Mouse (Mus musculus) MEL (cell line): ENCODE results near the gene Gm20388. TPM values are rescaled to one million over a fixed set of nuclear protein-coding genes. Genes with fewer than 3 reads are reported as not detected.

Experiments
- DNase-seq: peaks from one replicate; pipeline ENCODE4 v3.0.0; 2011; ENCODE audit warnings: low read depth, low spot score
- H3K27ac ChIP-seq: 2 replicates; pipeline ENCODE4 v1.5.1; 2012; ENCODE audit warnings: low read depth, mild to moderate bottlenecking, control low read depth, low read length, moderate library complexity; ENCODE audit not compliant: control insufficient read depth
- H3K27me3 ChIP-seq, 2 experiments: fragments of 150-350 bp in 1 of 2; sonication (generic) in 1 of 2; 2 replicates each; pipeline ENCODE4 v1.6.1; 2012; ENCODE audit warnings: low read length in 2 of 2, mild to moderate bottlenecking in 2 of 2, improper control_type of control experiment in 1 of 2, moderate library complexity in 1 of 2; ENCODE audit not compliant: insufficient read depth in 2 of 2, control insufficient read depth in 1 of 2
- H3K36me3 ChIP-seq, 2 experiments: 2 replicates each; pipeline ENCODE4 v1.6.1; 2012 to 2014; ENCODE audit warnings: low read length in 2 of 2, improper control_type of control experiment in 1 of 2, inconsistent platforms in 1 of 2, mild to moderate bottlenecking in 1 of 2; ENCODE audit not compliant: insufficient read depth in 2 of 2, control insufficient read depth in 1 of 2
- H3K4me1 ChIP-seq, 2 experiments: fragments of 150-350 bp in 1 of 2; sonication (generic) in 1 of 2; 2 replicates each; pipeline ENCODE4 v1.6.1; 2012; ENCODE audit warnings: low read length in 2 of 2, improper control_type of control experiment in 1 of 2, mild to moderate bottlenecking in 1 of 2; ENCODE audit not compliant: insufficient read depth in 2 of 2, control insufficient read depth in 1 of 2
- H3K4me3 ChIP-seq, 2 experiments: fragments of 150-350 bp in 1 of 2; sonication (generic) in 1 of 2; 2 replicates each; pipeline ENCODE4 v1.5.1; 2012; ENCODE audit warnings: low read depth in 2 of 2, low read length in 2 of 2, mild to moderate bottlenecking in 2 of 2, moderate library complexity in 2 of 2, control low read depth in 1 of 2, improper control_type of control experiment in 1 of 2; ENCODE audit not compliant: control insufficient read depth in 1 of 2, insufficient read depth in 1 of 2
- H3K79me2 ChIP-seq: 2 replicates; pipeline ENCODE4 v1.6.1; 2012; ENCODE audit warnings: mild to moderate bottlenecking, low read length, moderate library complexity; ENCODE audit not compliant: control insufficient read depth, poor library complexity, insufficient read depth
- H3K9ac ChIP-seq: 2 replicates; pipeline ENCODE4 v1.6.1; 2012; ENCODE audit warnings: low read depth, mild to moderate bottlenecking, control low read depth, low read length, moderate library complexity; ENCODE audit not compliant: control insufficient read depth, poor library complexity, severe bottlenecking
- H3K9me3 ChIP-seq: fragments of 150-350 bp; sonication (generic); replicated peaks from 2 replicates; pipeline ENCODE4 v1.6.1; 2012; ENCODE audit warnings: mild to moderate bottlenecking, low read length, improper control_type of control experiment, moderate library complexity; ENCODE audit not compliant: insufficient read depth
- BHLHE40 ChIP-seq: IDR thresholded peaks from 2 replicates; pipeline ENCODE4 v1.6.1; 2012; ENCODE audit warnings: low read depth, mild to moderate bottlenecking, inconsistent platforms, low read length, improper control_type of control experiment, borderline replicate concordance
- CHD1 ChIP-seq: IDR thresholded peaks from 2 replicates; pipeline ENCODE4 v1.6.1; 2012; ENCODE audit warnings: low read depth, mild to moderate bottlenecking, inconsistent platforms, low read length, improper control_type of control experiment
- CHD2 ChIP-seq: IDR thresholded peaks from 2 replicates; pipeline ENCODE4 v1.6.1; 2011; ENCODE audit warnings: low read length, improper control_type of control experiment
- CTCF ChIP-seq, 3 experiments: IDR thresholded peaks in 2 of 3; conservative IDR thresholded peaks in 1 of 3; 2 replicates each; pipeline ENCODE4 v1.5.1; 2011 to 2012; ENCODE audit warnings: low read length in 3 of 3, low read depth in 2 of 3, mild to moderate bottlenecking in 2 of 3, improper control_type of control experiment in 1 of 3, inconsistent platforms in 1 of 3, mixed read lengths in 1 of 3, moderate library complexity in 1 of 3; ENCODE audit not compliant: control insufficient read depth in 1 of 3, insufficient read depth in 1 of 3, poor library complexity in 1 of 3, severe bottlenecking in 1 of 3
- E2F4 ChIP-seq: IDR thresholded peaks from 2 replicates; pipeline ENCODE4 v1.6.1; 2011; ENCODE audit warnings: low read depth, low read length, improper control_type of control experiment, borderline replicate concordance
- ELF1 ChIP-seq: IDR thresholded peaks from 2 replicates; pipeline ENCODE4 v1.6.1; 2014; ENCODE audit warnings: low read depth, mild to moderate bottlenecking, inconsistent platforms, low read length, improper control_type of control experiment, moderate library complexity
- EP300 ChIP-seq, 2 experiments: IDR thresholded peaks; 2 replicates each; pipeline ENCODE4 v1.6.1; 2011; ENCODE audit warnings: improper control_type of control experiment in 2 of 2, low read length in 2 of 2, low read depth in 1 of 2, mild to moderate bottlenecking in 1 of 2
- ETS1 ChIP-seq: IDR thresholded peaks from 2 replicates; pipeline ENCODE4 v1.6.1; 2012; ENCODE audit warnings: low read depth, mild to moderate bottlenecking, inconsistent platforms, low read length, improper control_type of control experiment, moderate library complexity
- HCFC1 ChIP-seq: IDR thresholded peaks from 2 replicates; pipeline ENCODE4 v1.6.1; 2012; ENCODE audit warnings: low read depth, mild to moderate bottlenecking, inconsistent platforms, low read length, improper control_type of control experiment, moderate library complexity
- JUND ChIP-seq: IDR thresholded peaks from 2 replicates; pipeline ENCODE4 v1.6.1; 2011; ENCODE audit warnings: low read depth, mild to moderate bottlenecking, improper control_type of control experiment, low read length
- KAT2A ChIP-seq: conservative IDR thresholded peaks from 2 replicates; pipeline ENCODE4 v1.6.1; 2012; ENCODE audit warnings: low read depth, low read length, improper control_type of control experiment, inconsistent platforms
- MAFK ChIP-seq: IDR thresholded peaks from 2 replicates; pipeline ENCODE4 v1.6.1; 2011; ENCODE audit warnings: low read depth, mild to moderate bottlenecking, low read length, improper control_type of control experiment, borderline replicate concordance
- MAX ChIP-seq: IDR thresholded peaks from 2 replicates; pipeline ENCODE4 v1.6.1; 2011; ENCODE audit warnings: low read length, improper control_type of control experiment
- MAZ ChIP-seq: IDR thresholded peaks from 2 replicates; pipeline ENCODE4 v1.6.1; 2012; ENCODE audit warnings: low read depth, mild to moderate bottlenecking, inconsistent platforms, low read length, improper control_type of control experiment
- MEF2A ChIP-seq: IDR thresholded peaks from 2 replicates; pipeline ENCODE4 v1.6.1; 2014; ENCODE audit warnings: low read depth, mild to moderate bottlenecking, inconsistent platforms, low read length, improper control_type of control experiment; ENCODE audit not compliant: poor library complexity, insufficient replicate concordance, severe bottlenecking; ENCODE audit errors: extremely low read depth
- MXI1 ChIP-seq: IDR thresholded peaks from 2 replicates; pipeline ENCODE4 v1.6.1; 2011; ENCODE audit warnings: mild to moderate bottlenecking, low read depth, low read length, improper control_type of control experiment
- MYB ChIP-seq: IDR thresholded peaks from 2 replicates; pipeline ENCODE4 v1.6.1; 2011; ENCODE audit warnings: mild to moderate bottlenecking, low read depth, low read length, improper control_type of control experiment
- MYC ChIP-seq: IDR thresholded peaks from 2 replicates; pipeline ENCODE4 v1.6.1; 2011; ENCODE audit warnings: low read depth, mild to moderate bottlenecking, low read length, improper control_type of control experiment, moderate library complexity
- NELFE ChIP-seq: IDR thresholded peaks from 2 replicates; pipeline ENCODE4 v1.6.1; 2011; ENCODE audit warnings: low read depth, low read length, improper control_type of control experiment
- NRF1 ChIP-seq: IDR thresholded peaks from 2 replicates; pipeline ENCODE4 v1.6.1; 2014; ENCODE audit warnings: low read depth, mild to moderate bottlenecking, inconsistent platforms, low read length, improper control_type of control experiment, moderate library complexity; ENCODE audit not compliant: poor library complexity, insufficient read depth, severe bottlenecking
- POLR2A ChIP-seq, 2 experiments: IDR thresholded peaks; 2 replicates each; pipeline ENCODE4 v1.6.1; 2011 to 2012; ENCODE audit warnings: low read length in 2 of 2, mild to moderate bottlenecking in 2 of 2, control low read depth in 1 of 2, improper control_type of control experiment in 1 of 2, low read depth in 1 of 2, moderate library complexity in 1 of 2; ENCODE audit not compliant: control insufficient read depth in 1 of 2, insufficient read depth in 1 of 2, poor library complexity in 1 of 2
- POLR2AphosphoS5 ChIP-seq: IDR thresholded peaks from 2 replicates; pipeline ENCODE4 v1.6.1; 2012; ENCODE audit warnings: low read depth, borderline replicate concordance, mild to moderate bottlenecking, inconsistent platforms, low read length, moderate library complexity, mixed read lengths
- RAD21 ChIP-seq: IDR thresholded peaks from 2 replicates; pipeline ENCODE4 v1.6.1; 2011; ENCODE audit warnings: mild to moderate bottlenecking, low read depth, low read length, improper control_type of control experiment
- RCOR1 ChIP-seq: IDR thresholded peaks from 2 replicates; pipeline ENCODE4 v1.6.1; 2012; ENCODE audit warnings: low read depth, mild to moderate bottlenecking, inconsistent platforms, low read length, improper control_type of control experiment
- SIN3A ChIP-seq: IDR thresholded peaks from 2 replicates; pipeline ENCODE4 v1.6.1; 2012; ENCODE audit warnings: low read length, improper control_type of control experiment, inconsistent platforms
- SMC3 ChIP-seq: IDR thresholded peaks from 2 replicates; pipeline ENCODE4 v1.6.1; 2011; ENCODE audit warnings: low read depth, low read length, improper control_type of control experiment
- TCF12 ChIP-seq: IDR thresholded peaks from 2 replicates; pipeline ENCODE4 v1.6.1; 2014; ENCODE audit warnings: low read depth, mild to moderate bottlenecking, inconsistent platforms, low read length, improper control_type of control experiment, moderate library complexity
- UBTF ChIP-seq: IDR thresholded peaks from 2 replicates; pipeline ENCODE4 v1.6.1; 2012; ENCODE audit warnings: low read depth, mild to moderate bottlenecking, inconsistent platforms, low read length, improper control_type of control experiment, moderate library complexity, borderline replicate concordance; ENCODE audit not compliant: insufficient read depth
- USF1 ChIP-seq: IDR thresholded peaks from 2 replicates; pipeline ENCODE4 v1.6.1; 2014; ENCODE audit warnings: low read depth, mild to moderate bottlenecking, inconsistent platforms, low read length, improper control_type of control experiment, moderate library complexity
- USF2 ChIP-seq, 2 experiments: IDR thresholded peaks; 2 replicates each; pipeline ENCODE4 v1.6.1; 2011 to 2012; ENCODE audit warnings: improper control_type of control experiment in 2 of 2, low read length in 2 of 2, borderline replicate concordance in 1 of 2, inconsistent platforms in 1 of 2, low read depth in 1 of 2, mild to moderate bottlenecking in 1 of 2; ENCODE audit not compliant: insufficient read depth in 1 of 2
- ZC3H11A ChIP-seq: IDR thresholded peaks from 2 replicates; pipeline ENCODE4 v1.6.1; 2012; ENCODE audit warnings: low read depth, mild to moderate bottlenecking, inconsistent platforms, low read length, improper control_type of control experiment
- ZKSCAN1 ChIP-seq: IDR thresholded peaks from 2 replicates; pipeline ENCODE4 v1.6.1; 2012; ENCODE audit warnings: low read depth, mild to moderate bottlenecking, inconsistent platforms, low read length, improper control_type of control experiment, moderate library complexity
- ZMIZ1 ChIP-seq: IDR thresholded peaks from 2 replicates; pipeline ENCODE4 v1.6.1; 2012; ENCODE audit warnings: low read depth, mild to moderate bottlenecking, inconsistent platforms, low read length, improper control_type of control experiment, moderate library complexity
- ZNF384 ChIP-seq: IDR thresholded peaks from 2 replicates; pipeline ENCODE4 v1.6.1; 2012; ENCODE audit warnings: low read depth, mild to moderate bottlenecking, inconsistent platforms, low read length, improper control_type of control experiment
- polyA plus RNA-seq, 2 experiments: library from polyadenylated mRNA; stranded (reverse) in 1 of 2; unstranded in 1 of 2; fragments of >175 nt in 1 of 2; fragments of >200 nt in 1 of 2; gene quantifications; 2 replicates each; pipeline versions ENCODE4 v1.2.1 to v1.2.4; 2012; ENCODE audit warnings: low replicate concordance in 2 of 2, low read depth in 1 of 2; ENCODE audit not compliant: insufficient read length in 2 of 2, insufficient read depth in 1 of 2, missing spikeins in 1 of 2
- total RNA-seq: library from RNA; depleted of rRNA; stranded (reverse); fragments of 300-350 nt; gene quantifications from 2 replicates; pipeline ENCODE4 v1.2.3, GENCODE M21; 2012

Gm20388 gene
- total and polyA plus RNA-seq, 3 experiments: 11.1 to 17.8 TPM; not detected in 1

GRCm38 (mm10) chr8:123332262-123333090 is 3421.8 kb downstream of the Gm20388 start, which contains the start of gene Spire2:
TSS of gene Spire2 (plus strand) at chr8:123332713.
- H3K27me3 ChIP-seq: no peaks in the 10 kb centered on the region
- H3K36me3 ChIP-seq: peaks cover 0 to 9% of the 10 kb centered on the region in 2 experiments; a peak in 2 of 4 replicates
- H3K79me2 ChIP-seq: no peaks in the 10 kb centered on the region
- H3K27ac ChIP-seq: peak within 1 kb of the TSS; percentile 71
- peaks cover 0 to 21% of the 10 kb centered on the region in 2 experiments; a peak in 3 of 4 replicates for H3K4me1 ChIP-seq
- H3K9ac ChIP-seq: peak within 1 kb of the TSS; percentile 47
- peak within 1 kb of the TSS; percentile 61 to 74 for H3K4me3 ChIP-seq
- H3K9me3 ChIP-seq: no peaks in the 10 kb centered on the region
- DNase-seq: peak; percentile 91
- TF ChIP-seq MYB: no peak
- peak in 1 of 2 experiments; percentile 18; a peak in 1 of 4 replicates for TF ChIP-seq EP300 (IDR thresholded peaks at IDR 0.05; ENCODE audit: low read depth in 1 of 2, low read length in 2 of 2)
- peak; percentile 14; the same call in 1 of the 2 replicates for TF ChIP-seq HCFC1
- no peak for TF ChIP-seq POLR2AphosphoS5
- TF ChIP-seq CHD2: no peak
- TF ChIP-seq ZMIZ1: 0 out of 2 replicates have a peak, but pooled peaks have one; percentile 37
- TF ChIP-seq SIN3A: peak; percentile 95
- no peak for TF ChIP-seq KAT2A
- no peak for TF ChIP-seq RAD21
- TF ChIP-seq MAZ: peak; percentile 85
- 0 out of 2 replicates have a peak, but pooled peaks have one; percentile 3 for TF ChIP-seq E2F4
- no peak for TF ChIP-seq ZNF384
- TF ChIP-seq ETS1: no peak
- peak; percentile 29 to 60; a peak in 3 of 4 replicates for TF ChIP-seq POLR2A (IDR thresholded peaks at IDR 0.05; ENCODE audit: control insufficient read depth in 1 of 2, insufficient read depth in 1 of 2, low read depth in 1 of 2, low read length in 2 of 2, poor library complexity in 1 of 2)
- TF ChIP-seq NRF1: peak; percentile 43; the same call in 1 of the 2 replicates
- TF ChIP-seq MXI1: peak; percentile 96
- TF ChIP-seq MEF2A: 0 out of 2 replicates have a peak, but pooled peaks have one; percentile 20
- 0 out of 6 replicates have a peak, but pooled peaks of 1 of the 3 experiments have one; percentile 5 for TF ChIP-seq CTCF (IDR thresholded peaks at IDR 0.05 in 2 of 3, conservative IDR thresholded peaks at IDR 0.05 in 1 of 3; ENCODE audit: control insufficient read depth in 1 of 3, insufficient read depth in 1 of 3, low read depth in 2 of 3, low read length in 3 of 3, poor library complexity in 1 of 3, severe bottlenecking in 1 of 3)
- no peak for TF ChIP-seq MAFK
- TF ChIP-seq TCF12: no peak
- TF ChIP-seq MAX: peak; percentile 52; the same call in 1 of the 2 replicates
- peak; percentile 89; the same call in 1 of the 2 replicates for TF ChIP-seq UBTF
- TF ChIP-seq ELF1: no peak
- no peak for TF ChIP-seq RCOR1
- TF ChIP-seq ZKSCAN1: no peak
- no peak for TF ChIP-seq MYC
- no peak for TF ChIP-seq ZC3H11A
- no peak for TF ChIP-seq SMC3
- no peak for TF ChIP-seq CHD1
- TF ChIP-seq NELFE: no peak; the same call in 1 of the 2 replicates
- TF ChIP-seq USF2 (IDR thresholded peaks at IDR 0.05; ENCODE audit: borderline replicate concordance in 1 of 2, insufficient read depth in 1 of 2, low read depth in 1 of 2, low read length in 2 of 2): no peak
- TF ChIP-seq USF1: no peak
- no peak for TF ChIP-seq JUND
- no peak for TF ChIP-seq BHLHE40
